Mouse (Mus musculus): Measurements from ENCODE around the gene Mgp. TPM values are rescaled to one million over a fixed set of nuclear protein-coding genes. Genes with fewer than 3 reads are reported as not detected.

Gene Mgp
- 3.5 and 4.2 TPM in 2 replicates for polyA plus RNA-seq (2016; fragmentation: Nextera tagmentation; extraction: Ambion mirVana)

- DNase-seq (ENCODE audit: low spot score), result peak; percentile 55
- Histone ChIP-seq H3K27me3 (replicated peaks; ENCODE audit: low read depth, poor library complexity, severe bottlenecking) (no peaks in the 10 kb centered on the region), H3K4me3 (0 out of 2 replicates have a peak within 1 kb of the TSS, but pooled peaks have one; percentile 30), H3K27ac (replicated peaks) (peak within 1 kb of the TSS; percentile 51), H3K4me1 (peaks cover 7% of the 10 kb centered on the region), H3K9me3 (no peaks in the 10 kb centered on the region), H3K36me3 (replicated peaks) (no peaks in the 10 kb centered on the region)
- WGBS, result 35% methylated on average over 9 of the region's 9 CpGs
Observed at GRCm38 (mm10) chr6:136875670-136876069, at the start of gene Mgp. Mgp (minus strand) TSS chr6:136875823.

DNA sequence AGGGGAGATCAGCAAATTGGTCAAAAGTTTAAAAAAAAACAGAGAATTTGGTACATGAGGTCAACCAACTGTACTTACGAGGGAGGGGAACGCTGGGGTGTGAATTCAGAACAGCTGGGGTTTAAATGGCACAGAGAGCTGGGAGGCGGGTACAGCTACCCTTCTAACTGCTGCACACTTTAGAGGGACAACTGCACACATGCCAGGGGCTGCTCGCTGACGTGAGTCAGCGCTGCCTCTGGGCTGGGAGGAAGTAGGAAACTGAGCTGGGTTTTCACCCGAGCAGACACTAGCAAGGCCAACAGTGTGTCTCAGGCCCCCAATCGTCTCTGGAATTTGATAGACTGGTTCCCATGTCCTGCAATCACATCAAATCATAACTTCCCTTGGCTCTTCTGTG, 49.4 kb upstream of the Mgp start:
- peaks cover 8% of the 10 kb centered on the region; the same call in 1 of the 2 replicates for H3K4me1 ChIP-seq
- H3K4me3 ChIP-seq, result no peak overlapping the region
- no peaks in the 10 kb centered on the region for H3K9me3 ChIP-seq
- no peaks in the 10 kb centered on the region for H3K36me3 ChIP-seq (replicated peaks)
- WGBS, result 68% methylated on average over 8 of the region's 8 CpGs
- no peak overlapping the region for H3K27ac ChIP-seq (replicated peaks)
- no peaks in the 10 kb centered on the region for H3K27me3 ChIP-seq (replicated peaks; ENCODE audit: low read depth, poor library complexity, severe bottlenecking)
- no peak for DNase-seq (ENCODE audit: low spot score)

GRCm38 (mm10) chr6:136923532-136923931, 47.9 kb upstream of the Mgp start, which contains the start of gene Pde6h:
Pde6h (plus strand) TSS chr6:136923832.
- Histone ChIP-seq H3K27me3 (replicated peaks; ENCODE audit: low read depth, poor library complexity, severe bottlenecking) (no peaks in the 10 kb centered on the region), H3K4me3 (no peak within 1 kb of the TSS), H3K4me1 (peaks cover 5% of the 10 kb centered on the region; the same call in 1 of the 2 replicates), H3K9me3 (no peaks in the 10 kb centered on the region), H3K27ac (replicated peaks) (no peak within 1 kb of the TSS), H3K36me3 (replicated peaks) (no peaks in the 10 kb centered on the region)
- DNase-seq (ENCODE audit: low spot score), result no peak
- 94% methylated on average over 8 of the region's 8 CpGs for WGBS

DNA sequence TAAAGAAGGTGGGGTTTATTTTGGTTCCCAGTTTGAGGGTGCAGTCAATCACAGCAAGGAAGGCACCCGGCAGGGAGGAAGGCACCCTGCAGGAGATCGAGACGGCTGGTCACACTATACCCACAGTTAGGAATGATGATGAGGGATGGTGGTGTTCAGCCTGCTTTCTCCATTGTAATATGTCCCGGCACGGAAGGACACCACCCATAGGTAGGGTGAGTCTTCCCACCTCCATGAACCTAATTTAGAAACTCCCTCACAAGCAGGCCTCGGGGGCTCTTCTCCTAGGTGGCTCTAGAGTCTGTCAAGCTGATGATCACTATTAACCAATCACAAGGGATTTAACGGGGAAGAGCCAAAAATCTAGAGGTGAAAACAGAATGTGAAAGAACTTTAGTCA, 47.2 kb upstream of the Mgp start:
- no peaks in the 10 kb centered on the region for H3K36me3 ChIP-seq (replicated peaks)
- no peaks in the 10 kb centered on the region for H3K9me3 ChIP-seq
- H3K27me3 ChIP-seq (replicated peaks; ENCODE audit: low read depth, poor library complexity, severe bottlenecking), result no peaks in the 10 kb centered on the region
- H3K4me3 ChIP-seq, result no peak overlapping the region
- peaks cover 4% of the 10 kb centered on the region; the same call in 1 of the 2 replicates for H3K4me1 ChIP-seq
- H3K27ac ChIP-seq (replicated peaks), result no peak overlapping the region
- no peak for DNase-seq (ENCODE audit: low spot score)
- WGBS, result 89% methylated on average over 7 of the region's 7 CpGs

DNA sequence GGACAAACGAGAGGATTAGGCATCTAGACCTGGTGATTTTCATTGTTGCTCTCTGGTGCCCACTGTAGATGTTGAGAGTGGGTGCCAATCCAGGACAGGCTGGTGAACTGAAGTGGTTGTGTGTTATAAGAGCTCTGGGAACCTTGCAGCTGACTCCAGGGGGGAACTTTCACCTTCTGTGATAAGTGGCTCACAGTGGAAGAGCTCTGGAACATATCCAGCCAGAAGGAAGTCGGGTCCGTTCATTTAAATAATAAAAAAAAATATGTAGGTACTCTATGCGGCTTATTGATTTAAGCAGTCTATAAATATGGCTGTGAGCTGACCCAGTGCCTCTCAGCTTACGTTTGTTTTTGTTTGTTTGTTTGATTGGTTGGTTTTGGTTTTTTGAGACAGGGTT, 46.5 kb upstream of the Mgp start, which contains the start of gene Erp27:
Gene Erp27 (minus strand): TSS at position 101 of the 400 bp plus-strand sequence.
- Histone ChIP-seq H3K36me3 (replicated peaks) (no peaks in the 10 kb centered on the region), H3K4me3 (no peak within 1 kb of the TSS), H3K4me1 (peaks cover 4% of the 10 kb centered on the region; the same call in 1 of the 2 replicates), H3K9me3 (no peaks in the 10 kb centered on the region), H3K27me3 (replicated peaks; ENCODE audit: low read depth, poor library complexity, severe bottlenecking) (no peaks in the 10 kb centered on the region), H3K27ac (replicated peaks) (no peak within 1 kb of the TSS)
- 87% methylated on average over 5 of the region's 5 CpGs for WGBS
- no peak for DNase-seq (ENCODE audit: low spot score)

- H3K36me3 ChIP-seq (replicated peaks), result no peaks in the 10 kb centered on the region
- H3K27ac ChIP-seq (replicated peaks), result no peak overlapping the region
- no peak for DNase-seq (ENCODE audit: low spot score)
- 79% methylated on average over 7 of the region's 7 CpGs for WGBS
- no peaks in the 10 kb centered on the region for H3K9me3 ChIP-seq
- H3K4me3 ChIP-seq, result no peak overlapping the region
- peaks cover 4% of the 10 kb centered on the region; the same call in 1 of the 2 replicates for H3K4me1 ChIP-seq
- no peaks in the 10 kb centered on the region for H3K27me3 ChIP-seq (replicated peaks; ENCODE audit: low read depth, poor library complexity, severe bottlenecking)
Observed at GRCm38 (mm10) chr6:136921601-136922000, 46.0 kb upstream of the Mgp start.

DNA sequence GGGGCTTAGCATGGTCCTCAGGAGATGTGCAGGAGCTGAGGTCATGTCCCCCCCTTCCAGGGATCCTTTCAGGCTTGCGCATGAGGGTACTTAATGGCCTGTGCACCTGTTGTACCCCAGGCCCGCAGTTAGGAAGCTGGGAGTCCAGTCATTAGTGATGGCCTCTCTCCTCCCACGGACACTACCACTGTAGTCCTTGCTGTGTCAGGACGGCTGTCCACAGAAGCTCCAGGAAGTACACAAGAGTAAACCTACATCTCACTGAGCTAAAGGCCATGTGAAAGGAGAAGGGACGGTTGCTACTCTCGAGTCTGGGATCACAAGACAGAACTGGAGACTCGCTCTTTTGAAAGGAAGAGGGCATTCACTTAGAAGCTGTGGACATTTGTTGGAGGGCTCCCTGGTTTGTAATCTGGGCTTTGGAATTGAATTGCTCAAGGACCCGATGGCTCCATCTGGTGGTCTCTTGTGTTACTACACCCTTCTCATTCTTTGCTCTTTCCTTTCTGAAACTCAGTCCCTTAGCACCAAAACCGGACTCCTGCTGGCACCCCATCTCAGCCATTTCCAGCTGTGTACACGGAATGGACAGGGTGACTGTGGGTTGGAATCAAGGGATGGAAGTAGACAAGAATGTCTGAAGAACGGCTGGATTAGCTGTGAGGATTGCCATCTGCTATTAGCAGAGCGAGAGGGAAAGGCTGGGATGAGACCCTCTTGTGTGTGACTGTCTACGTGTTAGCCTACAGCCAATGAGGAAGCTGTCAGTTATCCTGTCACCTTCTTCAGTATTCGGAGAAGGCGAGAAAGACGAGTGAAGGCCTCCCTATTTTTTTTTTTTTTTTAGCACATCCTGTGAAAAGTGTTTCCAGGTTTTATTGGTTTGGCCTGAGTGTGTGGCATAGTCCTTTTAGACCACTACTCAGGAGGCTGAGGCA, 45.0 kb upstream of the Mgp start:
- Histone ChIP-seq H3K27me3 (replicated peaks; ENCODE audit: low read depth, poor library complexity, severe bottlenecking) (no peaks in the 10 kb centered on the region), H3K4me3 (no peak overlapping the region), H3K4me1 (peaks cover 4% of the 10 kb centered on the region; the same call in 1 of the 2 replicates), H3K27ac (replicated peaks) (peak overlapping the region; percentile 59; the same call in 1 of the 2 replicates), H3K9me3 (no peaks in the 10 kb centered on the region), H3K36me3 (replicated peaks) (no peaks in the 10 kb centered on the region)
- WGBS, result 46% methylated on average over 16 of the region's 16 CpGs
- peak; percentile 64 for DNase-seq (ENCODE audit: low spot score)

- H3K9me3 ChIP-seq, result no peaks in the 10 kb centered on the region
- H3K27ac ChIP-seq (replicated peaks), result peak overlapping the region; percentile 40
- 14% methylated on average over 2 of the region's 2 CpGs for WGBS
- DNase-seq (ENCODE audit: low spot score), result no peak
- H3K4me3 ChIP-seq, result no peak overlapping the region
- H3K36me3 ChIP-seq (replicated peaks), result no peaks in the 10 kb centered on the region
- no peaks in the 10 kb centered on the region for H3K27me3 ChIP-seq (replicated peaks; ENCODE audit: low read depth, poor library complexity, severe bottlenecking)
- H3K4me1 ChIP-seq, result peaks cover 15% of the 10 kb centered on the region
Observed at GRCm38 (mm10) chr6:136917885-136918284, 42.3 kb upstream of the Mgp start.

- no peaks in the 10 kb centered on the region for H3K36me3 ChIP-seq (replicated peaks)
- no peaks in the 10 kb centered on the region for H3K9me3 ChIP-seq
- H3K27me3 ChIP-seq (replicated peaks; ENCODE audit: low read depth, poor library complexity, severe bottlenecking), result 0 out of 2 replicates have a peak, but pooled peaks cover 5% of the 10 kb centered on the region
- DNase-seq (ENCODE audit: low spot score), result no peak
- no peak overlapping the region for H3K4me3 ChIP-seq
- WGBS, result 88% methylated on average over 8 of the region's 8 CpGs
- peaks cover 18% of the 10 kb centered on the region for H3K4me1 ChIP-seq
- no peak overlapping the region for H3K27ac ChIP-seq (replicated peaks)
Observed at GRCm38 (mm10) chr6:136915721-136916395, 40.2 kb upstream of the Mgp start.

- Histone ChIP-seq H3K9me3 (no peaks in the 10 kb centered on the region), H3K4me1 (peaks cover 14% of the 10 kb centered on the region), H3K36me3 (replicated peaks) (no peaks in the 10 kb centered on the region), H3K4me3 (no peak overlapping the region), H3K27me3 (replicated peaks; ENCODE audit: low read depth, poor library complexity, severe bottlenecking) (0 out of 2 replicates have a peak, but pooled peaks cover 5% of the 10 kb centered on the region), H3K27ac (replicated peaks) (no peak overlapping the region)
- WGBS, result 93% methylated on average over 6 of the region's 6 CpGs
- no peak for DNase-seq (ENCODE audit: low spot score)
Observed at GRCm38 (mm10) chr6:136914234-136914633, 38.6 kb upstream of the Mgp start.

DNA sequence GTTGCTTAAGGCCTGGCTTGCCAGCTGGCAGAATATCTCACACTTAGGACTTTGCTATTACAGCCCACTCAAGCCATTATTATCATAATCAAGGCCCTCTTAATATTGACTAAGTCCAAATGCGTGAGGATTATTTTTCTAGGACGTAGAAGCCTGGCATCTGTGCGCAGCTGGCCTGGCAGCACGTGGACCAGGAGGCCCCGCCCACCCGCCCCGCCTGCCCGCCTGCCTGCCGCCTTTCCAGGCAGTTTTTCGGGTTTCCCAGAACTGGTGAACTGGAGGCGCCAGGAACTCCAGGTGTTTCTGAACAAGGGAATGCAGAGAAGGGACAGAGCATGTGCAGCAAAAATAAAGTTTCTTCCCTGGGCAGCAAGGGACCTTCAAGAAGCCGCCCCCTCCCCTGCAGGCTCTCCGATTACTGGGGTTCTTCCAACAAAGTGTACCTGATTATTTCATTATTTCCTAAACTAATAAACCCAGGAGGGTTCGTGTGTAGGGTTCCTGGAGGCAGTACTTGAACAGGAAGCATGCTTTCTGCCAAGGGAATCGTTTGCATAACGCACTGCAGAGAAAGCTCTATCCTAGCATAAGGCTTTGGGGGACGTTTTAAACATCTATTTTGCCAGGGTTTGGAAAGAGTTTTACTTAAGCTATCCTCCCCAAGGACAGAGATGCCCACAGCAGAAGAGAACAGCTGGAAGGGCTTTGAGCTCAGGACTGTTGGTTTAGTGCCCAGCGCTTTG, 37.9 kb upstream of the Mgp start:
- Histone ChIP-seq H3K36me3 (replicated peaks) (no peaks in the 10 kb centered on the region), H3K4me3 (peak overlapping the region; percentile 43), H3K27ac (replicated peaks) (peak overlapping the region; percentile 66; the same call in 1 of the 2 replicates), H3K9me3 (no peaks in the 10 kb centered on the region), H3K4me1 (peaks cover 14% of the 10 kb centered on the region), H3K27me3 (replicated peaks; ENCODE audit: low read depth, poor library complexity, severe bottlenecking) (0 out of 2 replicates have a peak, but pooled peaks cover 5% of the 10 kb centered on the region)
- DNase-seq (ENCODE audit: low spot score), result peak; percentile 74
- 18% methylated on average over 18 of the region's 18 CpGs for WGBS
